Mouse (Mus musculus): ENCODE results near the gene Dync2li1. TPM values are rescaled to one million over a fixed set of nuclear protein-coding genes. Genes with fewer than 3 reads are reported as not detected.

The Dync2li1 gene
- polyA plus RNA-seq, 1 experiment from 2014 or later, result 31.9 TPM

GRCm38 (mm10) chr17:84657422-84657732, 31.1 kb downstream of the Dync2li1 start:
- no peaks in the 10 kb centered on the region for H3K27me3 ChIP-seq (ENCODE audit: control insufficient read depth, insufficient read depth, low read length)
- DNase-seq (no peak), ATAC-seq (ENCODE audit: low FRiP score, low TSS enrichment) (peak; percentile 6; the same call in 1 of the 2 replicates)
- 85% methylated on average over 3 of the region's 3 CpGs for WGBS
- no peak overlapping the region for H3K4me3 ChIP-seq (replicated peaks; ENCODE audit: low read depth, low read length)
- 0 out of 2 replicates have a peak overlapping the region, but pooled peaks have one; percentile 20 for H3K27ac ChIP-seq (replicated peaks; ENCODE audit: low read depth, low read length)
- H3K4me2 ChIP-seq (ENCODE audit: low read length), result 0 out of 2 replicates have a peak overlapping the region, but pooled peaks have one; percentile 0
- H3K36me3 ChIP-seq (ENCODE audit: control insufficient read depth, insufficient read depth, low read length), result no peaks in the 10 kb centered on the region; the same call in 1 of the 2 replicates
- H3K4me1 ChIP-seq (ENCODE audit: control insufficient read depth, insufficient read depth, low read length), result peaks cover 10% of the 10 kb centered on the region
- H3K9ac ChIP-seq (replicated peaks; ENCODE audit: low read length), result no peak overlapping the region
- no peaks in the 10 kb centered on the region for H3K9me3 ChIP-seq (ENCODE audit: control insufficient read depth, low read length)

GRCm38 (mm10) chr17:84657782-84658181, 31.5 kb downstream of the Dync2li1 start:
- H3K9ac ChIP-seq (replicated peaks; ENCODE audit: low read length), result no peak overlapping the region
- 88% methylated on average over 7 of the region's 7 CpGs for WGBS
- H3K4me2 ChIP-seq (ENCODE audit: low read length), result no peak overlapping the region
- 0 out of 2 replicates have a peak overlapping the region, but pooled peaks have one; percentile 20 for H3K27ac ChIP-seq (replicated peaks; ENCODE audit: low read depth, low read length)
- peaks cover 10% of the 10 kb centered on the region for H3K4me1 ChIP-seq (ENCODE audit: control insufficient read depth, insufficient read depth, low read length)
- ATAC-seq (ENCODE audit: low FRiP score, low TSS enrichment) (no peak; the same call in 1 of the 2 replicates), DNase-seq (no peak)
- H3K36me3 ChIP-seq (ENCODE audit: control insufficient read depth, insufficient read depth, low read length), result no peaks in the 10 kb centered on the region; the same call in 1 of the 2 replicates
- no peak overlapping the region for H3K4me3 ChIP-seq (replicated peaks; ENCODE audit: low read depth, low read length)
- H3K9me3 ChIP-seq (ENCODE audit: control insufficient read depth, low read length), result no peaks in the 10 kb centered on the region
- no peaks in the 10 kb centered on the region for H3K27me3 ChIP-seq (ENCODE audit: control insufficient read depth, insufficient read depth, low read length)

DNA sequence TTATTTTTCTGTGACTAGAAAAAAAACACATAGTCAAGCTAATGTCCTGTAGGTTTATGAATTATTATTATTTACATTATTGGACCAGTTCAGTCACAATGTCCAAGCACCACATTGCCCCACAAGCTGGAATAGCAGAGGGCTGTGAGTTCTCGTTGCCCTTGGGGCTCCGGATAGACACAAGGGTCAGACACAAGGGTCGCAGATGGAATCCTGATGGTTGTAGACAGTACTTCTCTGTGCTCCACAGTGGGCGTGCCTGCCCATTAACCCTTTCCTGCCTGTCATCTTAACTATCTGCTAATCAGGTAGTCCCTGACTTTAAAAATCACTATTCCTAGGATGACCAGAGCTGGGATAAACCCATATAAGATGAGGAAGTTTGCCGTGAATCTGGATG, 31.9 kb downstream of the Dync2li1 start:
- ATAC-seq (ENCODE audit: low FRiP score, low TSS enrichment) (no peak), DNase-seq (no peak)
- Histone ChIP-seq H3K4me2 (ENCODE audit: low read length) (no peak overlapping the region), H3K9me3 (ENCODE audit: control insufficient read depth, low read length) (no peaks in the 10 kb centered on the region), H3K27me3 (ENCODE audit: control insufficient read depth, insufficient read depth, low read length) (no peaks in the 10 kb centered on the region), H3K4me1 (ENCODE audit: control insufficient read depth, insufficient read depth, low read length) (peaks cover 10% of the 10 kb centered on the region), H3K9ac (replicated peaks; ENCODE audit: low read length) (no peak overlapping the region), H3K36me3 (ENCODE audit: control insufficient read depth, insufficient read depth, low read length) (no peaks in the 10 kb centered on the region; the same call in 1 of the 2 replicates), H3K4me3 (replicated peaks; ENCODE audit: low read depth, low read length) (no peak overlapping the region), H3K27ac (replicated peaks; ENCODE audit: low read depth, low read length) (no peak overlapping the region)
- WGBS, result 57% methylated on average over 5 of the region's 5 CpGs

GRCm38 (mm10) chr17:84658951-84659350, 32.7 kb downstream of the Dync2li1 start:
- no peak overlapping the region for H3K4me2 ChIP-seq (ENCODE audit: low read length)
- H3K9ac ChIP-seq (replicated peaks; ENCODE audit: low read length), result no peak overlapping the region
- no peak overlapping the region for H3K27ac ChIP-seq (replicated peaks; ENCODE audit: low read depth, low read length)
- ATAC-seq (ENCODE audit: low FRiP score, low TSS enrichment), result no peak
- H3K27me3 ChIP-seq (ENCODE audit: control insufficient read depth, insufficient read depth, low read length), result no peaks in the 10 kb centered on the region
- H3K4me3 ChIP-seq (replicated peaks; ENCODE audit: low read depth, low read length), result no peak overlapping the region
- H3K36me3 ChIP-seq (ENCODE audit: control insufficient read depth, insufficient read depth, low read length), result no peaks in the 10 kb centered on the region
- 84% methylated on average over 8 of the region's 8 CpGs for WGBS
- H3K4me1 ChIP-seq (ENCODE audit: control insufficient read depth, insufficient read depth, low read length), result peaks cover 10% of the 10 kb centered on the region
- H3K9me3 ChIP-seq (ENCODE audit: control insufficient read depth, low read length), result no peaks in the 10 kb centered on the region
- DNase-seq, result no peak

- 76% methylated on average over 10 of the region's 10 CpGs for WGBS
- no peak for ATAC-seq (ENCODE audit: low FRiP score, low TSS enrichment)
Observed at GRCm38 (mm10) chr17:84665053-84665452, 38.8 kb downstream of the Dync2li1 start.

GRCm38 (mm10) chr17:84665691-84666090, 39.4 kb downstream of the Dync2li1 start:
- H3K9ac ChIP-seq (replicated peaks; ENCODE audit: low read length), result no peak overlapping the region
- H3K27me3 ChIP-seq (ENCODE audit: control insufficient read depth, insufficient read depth, low read length), result no peaks in the 10 kb centered on the region
- no peak overlapping the region for H3K4me2 ChIP-seq (ENCODE audit: low read length)
- no peak overlapping the region for H3K4me3 ChIP-seq (replicated peaks; ENCODE audit: low read depth, low read length)
- H3K27ac ChIP-seq (replicated peaks; ENCODE audit: low read depth, low read length), result no peak overlapping the region
- 54% methylated on average over 9 of the region's 9 CpGs for WGBS
- ATAC-seq (ENCODE audit: low FRiP score, low TSS enrichment) (no peak), DNase-seq (no peak)
- no peaks in the 10 kb centered on the region for H3K9me3 ChIP-seq (ENCODE audit: control insufficient read depth, low read length)
- H3K36me3 ChIP-seq (ENCODE audit: control insufficient read depth, insufficient read depth, low read length), result no peaks in the 10 kb centered on the region
- H3K4me1 ChIP-seq (ENCODE audit: control insufficient read depth, insufficient read depth, low read length), result no peaks in the 10 kb centered on the region

More at GRCm38 (mm10) chr17:84665053-84665452, 38.8 kb downstream of the Dync2li1 start:
- Histone ChIP-seq H3K27ac (replicated peaks; ENCODE audit: low read depth, low read length) (no peak overlapping the region), H3K9me3 (ENCODE audit: control insufficient read depth, low read length) (no peaks in the 10 kb centered on the region), H3K4me1 (ENCODE audit: control insufficient read depth, insufficient read depth, low read length) (no peaks in the 10 kb centered on the region), H3K27me3 (ENCODE audit: control insufficient read depth, insufficient read depth, low read length) (no peaks in the 10 kb centered on the region), H3K4me3 (replicated peaks; ENCODE audit: low read depth, low read length) (no peak overlapping the region), H3K9ac (replicated peaks; ENCODE audit: low read length) (no peak overlapping the region), H3K36me3 (ENCODE audit: control insufficient read depth, insufficient read depth, low read length) (no peaks in the 10 kb centered on the region), H3K4me2 (ENCODE audit: low read length) (no peak overlapping the region)
- no peak for DNase-seq

DNA sequence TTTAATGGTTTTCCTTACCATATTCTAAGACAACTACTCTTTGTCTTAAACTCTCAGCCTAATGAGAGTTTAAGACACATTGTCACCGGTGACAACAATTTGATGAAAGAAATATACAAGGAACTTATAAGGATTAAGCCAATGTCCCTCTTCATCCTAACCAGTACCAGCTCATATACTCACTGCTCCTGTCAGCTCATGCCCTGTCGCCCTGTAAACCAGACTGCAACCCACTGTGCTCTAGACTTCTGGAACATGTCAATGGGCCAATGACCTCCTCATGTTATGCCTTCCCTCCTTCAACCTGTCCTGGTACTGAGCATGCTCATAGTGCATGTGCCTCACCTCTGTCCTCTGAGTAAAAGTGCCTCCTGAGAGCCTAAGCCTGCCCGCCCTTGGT, 41.6 kb downstream of the Dync2li1 start:
- Histone ChIP-seq H3K4me1 (ENCODE audit: control insufficient read depth, insufficient read depth, low read length) (no peaks in the 10 kb centered on the region), H3K9ac (replicated peaks; ENCODE audit: low read length) (no peak overlapping the region), H3K9me3 (ENCODE audit: control insufficient read depth, low read length) (no peaks in the 10 kb centered on the region), H3K4me2 (ENCODE audit: low read length) (no peak overlapping the region), H3K4me3 (replicated peaks; ENCODE audit: low read depth, low read length) (no peak overlapping the region), H3K27ac (replicated peaks; ENCODE audit: low read depth, low read length) (no peak overlapping the region), H3K36me3 (ENCODE audit: control insufficient read depth, insufficient read depth, low read length) (no peaks in the 10 kb centered on the region), H3K27me3 (ENCODE audit: control insufficient read depth, insufficient read depth, low read length) (no peaks in the 10 kb centered on the region)
- ATAC-seq (ENCODE audit: low FRiP score, low TSS enrichment) (no peak), DNase-seq (no peak)
- WGBS, result 89% methylated on average over 3 of the region's 3 CpGs

- Histone ChIP-seq H3K4me3 (replicated peaks; ENCODE audit: low read depth, low read length) (no peak overlapping the region), H3K4me2 (ENCODE audit: low read length) (no peak overlapping the region), H3K27ac (replicated peaks; ENCODE audit: low read depth, low read length) (no peak overlapping the region), H3K4me1 (ENCODE audit: control insufficient read depth, insufficient read depth, low read length) (peaks cover 11% of the 10 kb centered on the region), H3K9me3 (ENCODE audit: control insufficient read depth, low read length) (no peaks in the 10 kb centered on the region), H3K36me3 (ENCODE audit: control insufficient read depth, insufficient read depth, low read length) (no peaks in the 10 kb centered on the region), H3K27me3 (ENCODE audit: control insufficient read depth, insufficient read depth, low read length) (peaks cover 14% of the 10 kb centered on the region; the same call in 1 of the 2 replicates), H3K9ac (replicated peaks; ENCODE audit: low read length) (no peak overlapping the region)
- DNase-seq (peak; percentile 38), ATAC-seq (ENCODE audit: low FRiP score, low TSS enrichment) (no peak)
- WGBS, result 71% methylated on average over 16 of the region's 16 CpGs
Observed at GRCm38 (mm10) chr17:84672376-84673369, 46.4 kb downstream of the Dync2li1 start.
